Mouse (Mus musculus) ovary, adult 10 weeks (tissue): Measurements from ENCODE around the gene Ppp1r9a. TPM values are rescaled to one million over a fixed set of nuclear protein-coding genes. Genes with fewer than 3 reads are reported as not detected.

Source experiments
- polyA plus RNA-seq: library from polyadenylated mRNA; stranded (reverse); fragments of 350-450 nt; fragmentation: Illumina TruSeq; extraction: RNeasy Lipid Tissue Mini Kit (QIAGEN cat#74804); gene quantifications from one replicate; pipeline ENCODE4 v1.2.3, GENCODE M21; 2014

The Ppp1r9a gene
- polyA plus RNA-seq = 49.8 TPM

DNA sequence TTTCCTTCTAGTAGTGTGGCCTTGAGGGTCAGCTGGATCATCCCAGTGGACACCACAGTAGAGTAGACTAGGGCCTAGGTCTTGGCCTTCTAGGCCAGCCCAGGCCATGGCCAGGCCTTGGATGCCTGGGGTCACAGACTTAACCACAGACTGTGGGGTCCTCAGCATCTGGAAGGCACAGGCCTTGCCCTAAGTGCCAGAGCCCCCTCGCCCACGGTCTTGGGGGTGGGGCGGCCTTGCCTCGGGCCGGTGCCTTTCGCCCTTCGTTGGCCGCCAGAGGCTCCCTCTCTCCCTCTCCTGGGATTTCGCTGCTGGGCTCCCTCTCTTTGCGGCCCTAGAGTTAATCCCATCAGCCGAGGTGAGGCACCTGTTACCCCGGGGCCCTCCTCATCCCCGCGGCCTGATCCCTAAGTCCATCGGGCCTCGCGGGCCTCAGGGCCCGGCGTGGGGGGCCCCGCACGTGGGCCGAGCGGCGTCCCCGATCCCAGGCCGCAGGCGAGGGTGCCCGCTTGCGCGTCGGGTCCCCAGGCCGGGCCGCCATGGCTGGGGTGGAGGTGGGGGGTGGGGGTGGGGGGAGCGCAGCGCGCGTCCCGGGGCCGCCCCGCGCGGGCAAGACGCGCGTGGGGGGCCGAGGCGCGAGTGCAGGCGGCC, at the start of gene Ppp1r9a:
Ppp1r9a (plus strand) TSS at position 244 of the 651 bp plus-strand sequence.

DNA sequence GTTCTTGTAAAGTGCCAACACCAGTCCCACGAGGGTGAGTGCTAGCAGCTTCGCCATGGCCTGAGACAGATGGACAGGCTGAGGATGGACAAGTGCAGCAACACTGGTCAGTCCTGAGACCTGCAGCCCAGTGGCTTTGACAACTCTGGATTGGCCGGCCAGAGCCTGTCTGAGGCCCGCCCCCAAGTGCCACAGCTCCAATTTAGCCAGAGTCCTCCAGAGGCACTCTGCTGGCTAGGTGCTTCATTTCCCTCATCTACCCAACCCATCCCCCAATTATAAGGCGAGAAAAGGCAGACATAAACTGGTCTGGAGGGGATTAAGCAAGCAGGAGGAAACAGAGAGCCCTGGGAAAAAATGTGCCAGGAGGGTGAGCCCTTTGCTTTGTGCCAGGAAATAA, 291.0 kb downstream of the Ppp1r9a start, which contains the start of gene Pon1:
Pon1 (minus strand) TSS at position 254 of the 400 bp plus-strand sequence.

Other genes starting within 250 kb of the Ppp1r9a start
- 160 TPM for gene Sgce, start 155.7 kb upstream of the Ppp1r9a start, polyA plus RNA-seq
- 105 TPM for gene Peg10, start 155.6 kb upstream of the Ppp1r9a start, polyA plus RNA-seq